ENCODE assay signal across 18 mouse cellular contexts in genomic region chr3:137302804-137303203, GRCm38 (mm10). TPM values are rescaled to one million over a fixed set of nuclear protein-coding genes. Genes with fewer than 3 reads are reported as not detected.
"Had no signal": no experiment of that assay in that cellular context is flagged by ENCODE, and none has a peak within 500 bp of the region (broad histone marks: within the 10 kb centered on the region; RNA-seq: fewer than 3 reads in every experiment).

No protein-coding gene starts in this region.

- H3K9me3 ChIP-seq: limb, embryonic 12.5 days; liver, embryonic 13.5 days; lung, embryonic 15.5 days; megakaryocyte, embryonic 14.5 days; midbrain, embryonic 15.5 days; neural tube, embryonic 12.5 days had no signal

- DNase-seq: kidney, postnatal 36 days; layer of hippocampus, adult 9-11 months; liver; liver, embryonic 13.5 days; liver, postnatal 0 days; lung, postnatal 14 days; retina, postnatal 1 day; right cerebral cortex, postnatal 14 days; thymus, postnatal 36 days had no signal

- H3K27me3 ChIP-seq: liver, embryonic 13.5 days; lung, embryonic 15.5 days; megakaryocyte, embryonic 14.5 days; midbrain, embryonic 15.5 days; neural tube, embryonic 12.5 days had no signal

- H3K4me3 ChIP-seq: limb, embryonic 12.5 days; liver, embryonic 13.5 days; lung, embryonic 15.5 days; megakaryocyte, embryonic 14.5 days; midbrain, embryonic 15.5 days; neural tube, embryonic 12.5 days had no signal

- H3K4me2 ChIP-seq: limb, embryonic 12.5 days; liver, embryonic 13.5 days; lung, embryonic 15.5 days; midbrain, embryonic 11.5 days; midbrain, embryonic 15.5 days; neural tube, embryonic 12.5 days had no signal

- H3K9ac ChIP-seq: limb, embryonic 12.5 days; liver, embryonic 13.5 days; liver, postnatal 0 days; lung, embryonic 15.5 days; midbrain, embryonic 15.5 days; neural tube, embryonic 12.5 days had no signal

- H3K27ac ChIP-seq: limb, embryonic 12.5 days; liver, embryonic 13.5 days; lung, embryonic 15.5 days; macrophage; midbrain, embryonic 15.5 days; neural tube, embryonic 12.5 days had no signal

- H3K4me1 ChIP-seq: limb, embryonic 12.5 days; liver, embryonic 13.5 days; lung, embryonic 15.5 days; midbrain, embryonic 15.5 days; neural tube, embryonic 12.5 days had no signal

- H3K36me3 ChIP-seq: limb, embryonic 12.5 days; liver, embryonic 13.5 days; lung, embryonic 15.5 days; midbrain, embryonic 15.5 days; neural tube, embryonic 12.5 days had no signal

- ATAC-seq: liver, postnatal 0 days; midbrain, embryonic 15.5 days had no signal

RNA-seq across cellular contexts. Expression of gene Emcn, which starts 38.1 kb away (rescaled TPM):
- total RNA-seq: monocyte, adult 5-6 weeks; neutrophil, adult 5-6 weeks had no signal
- polyA plus RNA-seq: macrophage had no signal
